Mouse (Mus musculus) layer of hippocampus, adult 18-20 months (tissue): Measurements from ENCODE around the gene Gm5938. TPM values are rescaled to one million over a fixed set of nuclear protein-coding genes. Genes with fewer than 3 reads are reported as not detected.

Experiments used
- DNase-seq, 2 experiments: peaks; one replicate each; pipeline ENCODE4 v3.0.0; 2022; ENCODE audit warnings: low spot score in 2 of 2
- long read RNA-seq: library from polyadenylated mRNA; stranded (forward); transcript quantifications from one replicate; pipeline ENCODE4 v2.0.0, GENCODE M21; 2021
- total RNA-seq, 2 experiments: library from RNA; stranded (reverse); gene quantifications; 2 replicates each; pipeline ENCODE4 v1.2.3; 2021

Gm5938 gene
- total RNA-seq: not detected
- long read RNA-seq: 0 reads

GRCm38 (mm10) chrX:78125167-78125566 is at the start of gene Gm5938:
Gene Gm5938, plus strand, starts transcription at chrX:78125467.
- no peak for DNase-seq

- DNase-seq: no peak
Observed at GRCm38 (mm10) chrX:78091274-78091673, 34.0 kb upstream of the Gm5938 start, which contains the start of gene Obp1a. Gene Obp1a, minus strand, starts transcription at chrX:78091374.

Other genes starting within 250 kb of the Gm5938 start
- gene 5430402E10Rik, start 200.4 kb upstream of the Gm5938 start, total RNA-seq: not detected
- not detected for gene Obp1a, start 34.1 kb upstream of the Gm5938 start, total RNA-seq
- not detected for gene Obp1b, start 61.3 kb downstream of the Gm5938 start, total RNA-seq
- gene Gm14743, start 120.5 kb downstream of the Gm5938 start, total RNA-seq: not detected
- gene 4930480E11Rik, start 244.2 kb downstream of the Gm5938 start, total RNA-seq: not detected